Mouse (Mus musculus) small intestine, adult 2 months (tissue): ENCODE results near the gene Lrriq4.
A peak's percentile ranks its signal among the peaks of the same experiment; 100 is the strongest.

Experiments
- CTCF ChIP-seq: fragments of 200-500 bp; IDR thresholded peaks from 2 replicates; pipeline ENCODE4 v1.5.1; 2012; ENCODE audit warnings: low read depth, mild to moderate bottlenecking, control low read depth, inconsistent platforms, low read length, moderate library complexity, mixed read lengths; ENCODE audit not compliant: insufficient replicate concordance, insufficient read length; ENCODE audit errors: extremely low read depth
- POLR2A ChIP-seq: fragments of 200-500 bp; IDR thresholded peaks from 2 replicates; pipeline ENCODE4 v1.6.1; 2012; ENCODE audit warnings: low read depth, mild to moderate bottlenecking, control low read depth, inconsistent platforms, low read length, moderate library complexity

DNA sequence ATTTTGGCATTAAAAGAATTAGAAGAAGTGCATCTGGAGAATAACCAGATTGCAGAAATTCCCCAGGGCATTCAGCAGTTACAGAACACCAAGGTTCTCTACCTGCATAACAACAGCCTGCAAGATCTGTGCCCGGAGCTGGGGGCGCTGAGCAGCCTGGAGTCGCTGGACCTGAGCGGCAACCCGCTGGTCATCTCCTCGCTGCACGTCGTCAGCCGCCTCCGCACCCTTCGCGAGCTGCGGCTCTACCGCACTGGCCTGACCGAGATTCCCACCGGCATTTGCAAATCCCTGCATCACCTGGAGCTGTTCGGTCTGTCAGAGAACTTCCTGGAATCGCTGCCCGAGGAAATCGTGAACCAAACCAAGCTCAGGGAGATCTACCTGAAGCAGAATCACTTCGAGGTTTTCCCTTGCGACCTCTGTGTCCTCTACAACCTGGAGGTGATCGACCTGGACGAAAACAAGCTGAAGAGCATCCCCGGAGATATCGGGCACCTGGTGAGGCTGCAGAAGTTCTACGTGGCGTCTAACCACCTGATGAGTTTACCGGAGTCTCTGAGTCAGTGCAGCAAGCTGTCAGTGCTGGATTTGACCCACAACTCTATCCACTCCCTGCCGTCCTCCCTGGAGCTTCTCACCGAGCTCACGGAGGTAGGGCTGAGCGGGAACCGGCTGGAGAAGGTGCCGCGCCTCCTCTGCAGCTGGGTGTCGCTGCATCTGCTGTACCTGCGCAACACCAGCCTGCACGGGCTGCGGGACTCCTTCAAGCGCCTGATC lies 5.9 kb downstream of the Lrriq4 start:
- TF ChIP-seq CTCF = peak; percentile 36; the same call in 1 of the 2 replicates
- TF ChIP-seq POLR2A = no peak
